Mouse (Mus musculus) heart, embryonic 16.5 days (tissue): ENCODE measurements around the gene Rnf152. TPM values are rescaled to one million over a fixed set of nuclear protein-coding genes. Genes with fewer than 3 reads are reported as not detected.

Experiments used
- ATAC-seq: fragments of 200-750 bp; cut with Nextera tagmentation; replicated peaks from 2 replicates; pipeline ENCODE4 v1.8.0; 2017; ENCODE audit warnings: moderate number of reproducible peaks; ENCODE audit not compliant: insufficient read depth, low FRiP score; ENCODE audit errors: extremely low read depth
- H3K27ac ChIP-seq: fragments of 300-500 bp; sonication (generic); 2 replicates; pipeline ENCODE4 v1.5.1; 2014; ENCODE audit warnings: mild to moderate bottlenecking, low read length, control low read depth, moderate library complexity
- H3K27me3 ChIP-seq: fragments of 300-500 bp; sonication (generic); 2 replicates; pipeline ENCODE4 v1.6.1; 2014; ENCODE audit warnings: low read length, mixed read lengths; ENCODE audit not compliant: control insufficient read depth, insufficient read depth
- H3K36me3 ChIP-seq: fragments of 300-500 bp; sonication (generic); 2 replicates; pipeline ENCODE4 v1.6.1; 2014; ENCODE audit not compliant: control insufficient read depth, insufficient read depth
- H3K4me1 ChIP-seq: fragments of 300-500 bp; sonication (generic); 2 replicates; pipeline ENCODE4 v1.6.1; 2014; ENCODE audit warnings: low read length, mixed read lengths; ENCODE audit not compliant: control insufficient read depth, insufficient read depth
- H3K4me2 ChIP-seq: fragments of 300-500 bp; sonication (generic); 2 replicates; pipeline ENCODE4 v1.6.1; 2014; ENCODE audit warnings: low read depth, mild to moderate bottlenecking, control low read depth, low read length
- H3K4me3 ChIP-seq: fragments of 300-500 bp; sonication (generic); 2 replicates; pipeline ENCODE4 v1.5.1; 2014; ENCODE audit warnings: mild to moderate bottlenecking, control low read depth, low read length
- H3K9ac ChIP-seq: fragments of 300-500 bp; sonication (generic); 2 replicates; pipeline ENCODE4 v1.6.1; 2014; ENCODE audit warnings: low read length, control low read depth
- H3K9me3 ChIP-seq: fragments of 300-500 bp; sonication (generic); replicated peaks from 2 replicates; pipeline ENCODE4 v1.6.1; 2016; ENCODE audit warnings: low read length; ENCODE audit not compliant: control insufficient read depth
- WGBS: fragments of 180-500 bp; shearing (Covaris S2); extraction: QIAGEN DNeasy Blood & Tissue Kit; methylation state at CpG from one replicate; pipeline ENCODE4 v1.1.7; 2014; 5-methylcytosine and 5-hydroxymethylcytosine counted together
- polyA plus RNA-seq: library from polyadenylated mRNA; unstranded; fragments of >200 nt; fragmentation: Nextera tagmentation; extraction: Ambion mirVana; gene quantifications from 2 replicates; pipeline ENCODE4 v1.2.1, GENCODE M21; 2015

Rnf152 gene
- polyA plus RNA-seq, 1 experiment from 2014 or later, result 0.24 TPM

DNA sequence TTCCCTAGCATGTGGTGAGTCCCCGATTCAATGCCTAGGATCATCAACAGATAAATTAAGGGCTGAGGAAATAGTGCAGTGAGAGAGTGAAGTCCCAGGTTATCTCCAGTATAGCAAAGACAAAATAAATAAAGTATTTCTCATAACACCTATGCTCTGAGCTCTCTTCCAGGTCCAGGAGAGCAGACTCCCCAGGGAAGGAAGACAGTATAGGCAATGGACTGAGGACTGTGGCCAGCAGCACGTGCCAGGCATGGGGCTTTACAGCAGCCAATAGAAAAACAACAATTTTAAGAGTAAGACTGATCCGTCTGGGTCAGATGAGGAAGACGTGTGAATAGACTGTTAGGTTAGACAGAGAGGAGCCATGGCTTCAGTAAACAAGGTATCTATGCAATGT is 69.0 kb downstream of the Rnf152 start:
- Histone ChIP-seq H3K36me3 (no peaks in the 10 kb centered on the region), H3K27ac (no peak overlapping the region), H3K4me1 (no peaks in the 10 kb centered on the region), H3K27me3 (no peaks in the 10 kb centered on the region), H3K4me3 (no peak overlapping the region), H3K9ac (no peak overlapping the region), H3K9me3 (no peaks in the 10 kb centered on the region), H3K4me2 (no peak overlapping the region)
- WGBS, result 82% methylated on average over 4 of the region's 4 CpGs
- no peak for ATAC-seq

DNA sequence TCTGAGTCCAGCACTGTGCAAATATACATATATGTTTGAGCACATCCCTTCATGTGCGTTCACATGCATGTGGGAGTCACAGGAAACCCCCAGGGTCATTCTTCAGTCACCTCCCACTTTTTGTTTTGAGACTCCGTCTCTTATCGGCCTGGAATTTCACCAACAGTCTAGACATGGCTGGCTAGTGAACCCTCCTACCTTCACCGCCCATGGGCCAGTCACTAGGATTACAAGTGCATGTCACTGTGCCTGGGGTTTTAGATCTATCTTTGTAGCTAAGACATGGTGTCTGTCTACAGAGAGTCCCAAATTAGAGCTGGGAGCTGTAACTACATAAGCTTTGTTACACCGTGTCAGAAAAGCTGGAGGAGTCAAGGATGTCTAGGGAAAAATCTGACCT is 69.6 kb downstream of the Rnf152 start:
- Histone ChIP-seq H3K27me3 (no peaks in the 10 kb centered on the region), H3K36me3 (no peaks in the 10 kb centered on the region), H3K27ac (no peak overlapping the region), H3K4me1 (no peaks in the 10 kb centered on the region), H3K9ac (no peak overlapping the region), H3K4me3 (no peak overlapping the region), H3K4me2 (no peak overlapping the region), H3K9me3 (no peaks in the 10 kb centered on the region)
- WGBS, result 50% methylated on average over 5 of the region's 5 CpGs
- no peak for ATAC-seq

DNA sequence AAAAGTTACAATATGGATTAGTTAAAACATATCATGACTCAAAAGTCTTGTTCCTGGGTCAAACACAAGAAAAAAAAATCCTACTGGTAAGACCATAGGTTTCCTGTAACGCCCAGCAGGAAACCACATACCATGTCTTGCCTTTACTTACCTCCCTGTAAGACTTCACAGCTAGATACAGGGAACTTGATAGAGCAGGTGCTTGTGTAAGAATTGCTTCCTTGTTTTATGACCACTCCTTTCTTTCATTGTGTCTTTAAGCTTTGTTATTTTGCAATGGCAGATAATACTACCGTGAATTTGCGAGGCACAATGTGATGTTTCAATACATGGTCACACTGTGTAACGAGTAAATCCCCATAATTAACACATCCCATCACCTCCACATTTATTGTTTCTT is 71.5 kb downstream of the Rnf152 start:
- Histone ChIP-seq H3K4me1 (peaks cover 6% of the 10 kb centered on the region; the same call in 1 of the 2 replicates), H3K4me3 (no peak overlapping the region), H3K4me2 (no peak overlapping the region), H3K27ac (no peak overlapping the region), H3K9ac (no peak overlapping the region), H3K27me3 (no peaks in the 10 kb centered on the region), H3K9me3 (no peaks in the 10 kb centered on the region), H3K36me3 (no peaks in the 10 kb centered on the region)
- ATAC-seq, result no peak
- WGBS, result 89% methylated on average over 4 of the region's 4 CpGs

DNA sequence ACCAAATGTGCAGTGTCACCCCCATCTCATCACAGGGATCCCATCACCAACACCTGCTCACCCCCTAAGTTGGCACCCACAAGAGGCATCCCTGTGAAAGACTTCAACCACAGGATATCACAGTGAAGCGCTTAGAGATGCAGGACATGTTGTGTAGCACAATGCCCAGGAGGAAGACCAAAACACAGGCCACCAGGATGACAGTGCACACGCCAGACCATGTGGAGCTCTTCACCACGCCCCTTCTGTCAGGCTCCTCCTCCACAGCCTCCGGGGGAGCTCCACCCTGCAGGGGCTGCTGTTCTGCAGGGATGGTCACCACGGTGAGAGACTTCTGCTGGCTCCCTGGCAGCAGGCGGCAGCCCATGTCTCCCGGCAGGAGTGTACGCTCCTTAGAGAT is 72.4 kb downstream of the Rnf152 start:
- Histone ChIP-seq H3K27ac (no peak overlapping the region), H3K4me2 (no peak overlapping the region), H3K36me3 (no peaks in the 10 kb centered on the region), H3K4me1 (peaks cover 6% of the 10 kb centered on the region; the same call in 1 of the 2 replicates), H3K27me3 (no peaks in the 10 kb centered on the region), H3K4me3 (no peak overlapping the region), H3K9me3 (no peaks in the 10 kb centered on the region), H3K9ac (no peak overlapping the region)
- ATAC-seq, result no peak
- 67% methylated on average over 8 of the region's 8 CpGs for WGBS

DNA sequence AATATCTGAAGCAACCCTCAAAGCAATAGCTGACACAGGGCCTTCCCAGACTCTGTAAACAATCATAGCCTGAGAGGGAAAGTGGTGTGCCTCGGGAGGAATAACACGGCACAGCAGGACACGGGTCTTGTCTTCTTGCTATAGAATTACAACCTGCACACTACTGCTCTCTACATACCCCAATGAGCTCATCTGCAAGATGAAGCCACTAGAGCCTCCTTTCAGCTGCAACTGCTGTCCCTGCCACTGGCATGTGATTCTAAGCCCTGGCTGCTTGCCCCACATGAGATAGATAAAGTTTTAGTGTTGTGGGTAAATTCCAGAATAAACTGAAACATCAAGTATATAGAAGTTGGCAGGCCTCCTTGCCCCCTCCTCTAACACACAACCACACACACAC is 75.2 kb downstream of the Rnf152 start:
- 0 out of 2 replicates have a peak overlapping the region, but pooled peaks have one; percentile 11 for H3K27ac ChIP-seq
- WGBS, result 25% methylated on average over 3 of the region's 3 CpGs
- ATAC-seq, result peak; percentile 58; the same call in 1 of the 2 replicates

DNA sequence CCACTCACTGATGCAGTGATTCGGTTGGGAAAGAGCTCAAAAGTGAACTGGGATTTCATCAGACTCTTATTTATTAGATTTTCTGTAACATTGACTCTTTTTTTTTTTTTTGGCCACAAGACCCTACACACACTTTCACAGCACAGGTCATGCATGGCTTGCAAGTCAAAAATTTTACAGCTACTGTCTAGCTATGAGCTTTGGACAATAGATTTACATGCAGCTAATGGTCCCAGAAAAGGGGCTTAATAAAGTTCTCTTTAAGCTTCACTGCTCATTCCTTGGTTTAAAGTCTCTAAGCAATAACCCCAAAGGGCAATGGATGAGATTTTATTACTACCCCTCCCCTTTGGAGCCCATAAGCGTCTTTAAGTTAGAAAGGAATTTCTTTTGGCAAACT is 76.3 kb downstream of the Rnf152 start:
- no peak overlapping the region for H3K27ac ChIP-seq
- no peaks in the 10 kb centered on the region for H3K9me3 ChIP-seq
- no peak overlapping the region for H3K4me3 ChIP-seq
- no peaks in the 10 kb centered on the region for H3K27me3 ChIP-seq
- H3K4me1 ChIP-seq, result peaks cover 6% of the 10 kb centered on the region; the same call in 1 of the 2 replicates
- WGBS, result 71% methylated on average over 2 of the region's 2 CpGs
- no peak overlapping the region for H3K4me2 ChIP-seq
- no peak overlapping the region for H3K9ac ChIP-seq
- no peaks in the 10 kb centered on the region for H3K36me3 ChIP-seq
- no peak for ATAC-seq

More for the DNA sequence above, 75.2 kb downstream of the Rnf152 start:
- Histone ChIP-seq H3K36me3 (no peaks in the 10 kb centered on the region), H3K4me1 (peaks cover 6% of the 10 kb centered on the region; the same call in 1 of the 2 replicates), H3K9me3 (no peaks in the 10 kb centered on the region), H3K4me2 (no peak overlapping the region), H3K4me3 (no peak overlapping the region), H3K27me3 (no peaks in the 10 kb centered on the region), H3K9ac (no peak overlapping the region)

DNA sequence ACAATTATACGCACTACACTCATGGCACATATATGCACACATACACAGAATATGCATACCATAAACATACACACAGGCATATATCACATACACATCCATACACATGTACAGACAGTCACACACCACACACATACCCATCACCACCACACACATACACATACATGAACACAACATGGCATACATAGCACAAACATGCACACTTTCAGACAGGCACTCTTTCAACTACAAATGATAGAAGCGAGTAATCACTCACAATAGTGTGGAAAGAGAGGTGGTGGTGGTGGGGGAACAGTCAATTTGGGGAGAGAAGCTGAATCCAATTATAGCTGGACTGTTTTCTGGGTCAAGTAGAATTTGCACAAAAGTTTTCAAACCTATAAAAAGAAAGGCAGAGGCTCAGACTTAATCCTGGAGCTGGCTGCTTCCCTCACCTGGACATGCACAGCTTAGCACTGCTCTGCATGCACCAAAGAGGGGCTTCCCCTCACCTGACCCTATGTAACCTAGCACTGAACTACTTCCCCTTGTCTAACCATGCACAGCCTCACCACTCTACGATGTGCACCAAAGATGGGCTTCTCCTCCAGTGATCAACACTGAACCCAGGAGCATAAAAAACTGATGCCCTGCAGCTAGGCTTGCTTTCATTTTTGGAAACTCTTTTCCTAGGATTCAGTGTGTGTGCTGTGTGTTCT is 81.9 kb downstream of the Rnf152 start:
- no peak overlapping the region for H3K4me2 ChIP-seq
- ATAC-seq, result no peak
- H3K27ac ChIP-seq, result no peak overlapping the region
- H3K9me3 ChIP-seq, result no peaks in the 10 kb centered on the region
- H3K4me3 ChIP-seq, result no peak overlapping the region
- H3K4me1 ChIP-seq, result no peaks in the 10 kb centered on the region
- no peaks in the 10 kb centered on the region for H3K36me3 ChIP-seq
- WGBS, result 83% methylated on average over 3 of the region's 3 CpGs
- H3K27me3 ChIP-seq, result no peaks in the 10 kb centered on the region
- H3K9ac ChIP-seq, result no peak overlapping the region

DNA sequence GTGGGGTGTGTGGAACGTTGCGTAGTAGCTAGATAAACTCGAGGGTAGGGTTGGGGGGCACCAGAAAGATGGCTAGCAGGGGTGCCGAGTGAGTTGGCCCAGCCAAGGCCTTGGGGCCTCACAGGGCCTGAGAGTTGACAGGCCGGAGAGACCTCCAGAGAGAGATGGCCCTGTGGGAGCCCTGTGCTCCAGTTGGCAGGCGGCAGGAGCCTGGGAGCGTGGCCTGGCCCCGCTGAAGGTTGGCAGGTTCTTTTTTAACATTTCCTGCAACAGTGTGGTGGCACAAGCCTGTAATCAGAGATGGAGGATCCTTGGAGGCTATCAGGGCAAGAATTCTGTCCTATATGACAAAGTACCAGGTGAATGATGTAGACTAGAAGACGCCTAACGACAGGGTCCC is 85.4 kb downstream of the Rnf152 start:
- Histone ChIP-seq H3K27me3 (no peaks in the 10 kb centered on the region), H3K9ac (no peak overlapping the region), H3K4me3 (no peak overlapping the region), H3K36me3 (no peaks in the 10 kb centered on the region), H3K27ac (no peak overlapping the region), H3K9me3 (no peaks in the 10 kb centered on the region), H3K4me1 (no peaks in the 10 kb centered on the region), H3K4me2 (no peak overlapping the region)
- 85% methylated on average over 10 of the region's 10 CpGs for WGBS
- no peak for ATAC-seq

DNA sequence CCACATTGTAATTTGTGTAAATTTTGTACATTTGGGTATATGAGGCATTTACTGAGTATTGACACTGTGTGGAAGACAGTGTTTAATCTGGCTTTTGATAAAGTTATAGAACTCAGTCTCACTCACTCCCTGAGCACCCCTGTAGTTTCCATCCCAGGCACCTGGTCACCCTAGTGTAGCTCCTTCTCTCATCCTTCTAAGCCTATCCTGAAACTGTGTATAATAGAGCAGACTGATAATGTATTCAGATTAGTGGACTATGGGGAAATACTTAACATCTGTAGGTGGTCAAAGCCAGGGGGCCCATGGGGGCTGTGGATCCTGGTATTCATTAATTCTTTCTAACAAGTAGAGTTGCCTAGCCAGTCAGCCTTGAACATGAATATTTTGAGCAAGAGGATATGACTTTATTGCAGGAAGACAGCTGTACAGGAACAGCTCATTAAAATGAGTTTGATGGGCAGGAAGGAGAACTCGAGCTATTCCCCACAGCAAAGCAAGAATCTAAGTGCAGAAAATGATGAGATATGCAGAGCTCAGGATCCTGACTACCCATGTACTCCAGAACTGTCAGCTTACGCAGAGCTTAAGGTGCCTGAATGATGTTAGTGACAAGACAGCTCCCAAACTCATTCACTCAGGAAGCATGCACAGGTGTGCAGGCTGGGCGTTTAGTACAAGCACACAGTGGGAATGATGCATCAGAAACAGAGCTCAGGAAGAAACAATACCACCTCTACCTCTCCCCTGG is 93.1 kb downstream of the Rnf152 start:
- H3K4me3 ChIP-seq, result no peak overlapping the region
- H3K27ac ChIP-seq, result no peak overlapping the region
- no peaks in the 10 kb centered on the region for H3K4me1 ChIP-seq
- no peak overlapping the region for H3K9ac ChIP-seq
- H3K27me3 ChIP-seq, result no peaks in the 10 kb centered on the region
- WGBS, result 68% methylated on average over 3 of the region's 3 CpGs
- no peak overlapping the region for H3K4me2 ChIP-seq
- H3K9me3 ChIP-seq, result no peaks in the 10 kb centered on the region
- ATAC-seq, result 0 out of 2 replicates have a peak, but pooled peaks have one; percentile 32
- H3K36me3 ChIP-seq, result no peaks in the 10 kb centered on the region
